Mouse (Mus musculus) adrenal gland, postnatal 25 days (tissue): Measurements from ENCODE around the gene Wdr90. TPM values are rescaled to one million over a fixed set of nuclear protein-coding genes. Genes with fewer than 3 reads are reported as not detected.

Source experiments
- DNase-seq: peaks from one replicate; pipeline ENCODE4 v3.0.0; 2021; ENCODE audit warnings: mixed read lengths
- microRNA-seq, 2 experiments: library from miRNA; unstranded; fragments of <30 nt; microRNA quantifications; one replicate each; pipeline ENCODE4 v1.2.0; 2021
- total RNA-seq: library from RNA; stranded (reverse); gene quantifications from 2 replicates; pipeline ENCODE4 v1.2.3, GENCODE M21; 2021

Wdr90 gene
- total RNA-seq, 1 experiment from 2014 or later, result 28.0 TPM

GRCm38 (mm10) chr17:25802825-25803517, 58.3 kb downstream of the Wdr90 start:
- DNase-seq, result peak; percentile 87

GRCm38 (mm10) chr17:25801029-25801428, 60.3 kb downstream of the Wdr90 start:
- DNase-seq, result no peak

- peak; percentile 92 for DNase-seq
These were observed 64.3 kb downstream of the Wdr90 start, which contains the start of gene Metrn for GRCm38 (mm10) chr17:25796951-25797369. TSS of gene Metrn (minus strand) at chr17:25797136.

GRCm38 (mm10) chr17:25796211-25796771, 65.0 kb downstream of the Wdr90 start:
- DNase-seq, result peak; percentile 47

- DNase-seq, result no peak
These were observed 65.7 kb downstream of the Wdr90 start, which contains the start of gene AC134908.4 for GRCm38 (mm10) chr17:25795609-25796092. TSS of gene AC134908.4 (minus strand) at chr17:25795659.

- DNase-seq, result no peak
These were observed 66.3 kb downstream of the Wdr90 start for GRCm38 (mm10) chr17:25794998-25795397.

Small RNA genes within 50 kb of the gene (microRNA-seq; reads per million reads assigned to microRNA genes)
- 1.7 to 2.5 reads per million in 2 experiments for gene Mir3082

Other genes with a start within 250 kb of the Wdr90 start
- not detected in 2 replicates for gene Gng13, start 144.3 kb downstream of the Wdr90 start, total RNA-seq
- gene Chtf18, start 134.1 kb downstream of the Wdr90 start, total RNA-seq, result 6.3 and 7.8 TPM in 2 replicates
- gene Rpusd1, start 133.8 kb downstream of the Wdr90 start, total RNA-seq, result 14.1 and 14.6 TPM in 2 replicates
- gene Mslnl, start 125.5 kb downstream of the Wdr90 start, total RNA-seq, result not detected in 2 replicates
- 2.2 and 3.7 TPM in 2 replicates for gene Msln, start 107.1 kb downstream of the Wdr90 start, total RNA-seq
- gene Narfl, start 87.7 kb downstream of the Wdr90 start, total RNA-seq, result 31.6 and 31.8 TPM in 2 replicates
- gene Haghl, start 75.8 kb downstream of the Wdr90 start, total RNA-seq, result 22.6 and 43.5 TPM in 2 replicates
- gene Ccdc78, start 74.9 kb downstream of the Wdr90 start, total RNA-seq, result not detected in 2 replicates
- 84.7 and 102 TPM in 2 replicates for gene Fam173a, start 68.6 kb downstream of the Wdr90 start, total RNA-seq
- gene AC134908.4, start 65.8 kb downstream of the Wdr90 start, total RNA-seq, result not detected in 2 replicates
- gene Metrn, start 64.4 kb downstream of the Wdr90 start, total RNA-seq, result 22.1 and 25.5 TPM in 2 replicates
- gene Fbxl16, start 52.4 kb downstream of the Wdr90 start, total RNA-seq, result 35.5 and 40.7 TPM in 2 replicates
- gene Wdr24, start 37.9 kb downstream of the Wdr90 start, total RNA-seq, result 24.9 and 25.4 TPM in 2 replicates
- 92.9 and 104 TPM in 2 replicates for gene Jmjd8, start 32.6 kb downstream of the Wdr90 start, total RNA-seq
- 182 and 205 TPM in 2 replicates for gene Stub1, start 28.1 kb downstream of the Wdr90 start, total RNA-seq
- 15.4 and 20.2 TPM in 2 replicates for gene Rhbdl1, start 24.2 kb downstream of the Wdr90 start, total RNA-seq
- 12.8 and 26.6 TPM in 2 replicates for gene Gm20683, start 19.7 kb downstream of the Wdr90 start, total RNA-seq
- 124 and 130 TPM in 2 replicates for gene Rhot2, start 16.6 kb downstream of the Wdr90 start, total RNA-seq
- 479 and 493 TPM in 2 replicates for gene Mcrip2, start 7.3 kb upstream of the Wdr90 start, total RNA-seq
- gene Mettl26, start 13.6 kb upstream of the Wdr90 start, total RNA-seq, result 116 and 144 TPM in 2 replicates
- gene Wfikkn1, start 19.4 kb upstream of the Wdr90 start, total RNA-seq, result 2.7 and 3.3 TPM in 2 replicates
- gene Rab40c, start 58.2 kb upstream of the Wdr90 start, total RNA-seq, result 33.0 and 36.9 TPM in 2 replicates
- 110 and 113 TPM in 2 replicates for gene Pigq, start 83.4 kb upstream of the Wdr90 start, total RNA-seq
- not detected in 2 replicates for gene Nhlrc4, start 83.5 kb upstream of the Wdr90 start, total RNA-seq
- gene A930017K11Rik, start 91.1 kb upstream of the Wdr90 start, total RNA-seq, result not detected in 2 replicates
- gene Capn15, start 124.3 kb upstream of the Wdr90 start, total RNA-seq, result 22.8 and 24.5 TPM in 2 replicates
- gene Rab11fip3, start 208.1 kb upstream of the Wdr90 start, total RNA-seq, result 22.7 and 25.2 TPM in 2 replicates
- 18.5 and 22.6 TPM in 2 replicates for gene Decr2, start 228.8 kb upstream of the Wdr90 start, total RNA-seq
- gene Nme4, start 234.1 kb upstream of the Wdr90 start, total RNA-seq, result 2.0 and 4.5 TPM in 2 replicates